Mouse (Mus musculus) thymus, adult 2 months (tissue): Measurements from ENCODE around the gene Bex2. TPM values are rescaled to one million over a fixed set of nuclear protein-coding genes. Genes with fewer than 3 reads are reported as not detected.
"Not testable (repeated sequence)": the region's sequence is repeated elsewhere in the genome, so short reads cannot be mapped to it uniquely, and the experiment has no call there.

Experiments used
- DNase-seq: peaks from one replicate; pipeline ENCODE4 v3.0.0; 2021
- H3K27ac ChIP-seq: fragments of 200-500 bp; 2 replicates; pipeline ENCODE4 v1.5.1; 2012; ENCODE audit warnings: low read length, control low read depth; ENCODE audit not compliant: control insufficient read depth, insufficient read depth
- H3K27me3 ChIP-seq: fragments of 200-500 bp; 2 replicates; pipeline ENCODE4 v1.6.1; 2012; ENCODE audit warnings: mild to moderate bottlenecking, low read length, moderate library complexity, mixed read lengths; ENCODE audit not compliant: control insufficient read depth, insufficient read depth
- H3K36me3 ChIP-seq: fragments of 200-500 bp; 2 replicates; pipeline ENCODE4 v1.6.1; 2012; ENCODE audit warnings: mild to moderate bottlenecking, low read length, moderate library complexity; ENCODE audit not compliant: control insufficient read depth, insufficient read depth
- H3K4me1 ChIP-seq: fragments of 200-500 bp; replicated peaks from 2 replicates; pipeline ENCODE4 v1.6.1; 2012; ENCODE audit warnings: low read length; ENCODE audit not compliant: control insufficient read depth, insufficient read depth
- H3K4me3 ChIP-seq: fragments of 200-500 bp; 2 replicates; pipeline ENCODE4 v1.5.1; 2012; ENCODE audit warnings: mild to moderate bottlenecking, low read length, control low read depth, moderate library complexity; ENCODE audit not compliant: control insufficient read depth, insufficient read depth
- CTCF ChIP-seq: fragments of 200-500 bp; IDR thresholded peaks from 2 replicates; pipeline ENCODE4 v1.5.1; 2012; ENCODE audit warnings: mild to moderate bottlenecking, control low read depth, low read length, moderate library complexity, borderline replicate concordance; ENCODE audit not compliant: control insufficient read depth, poor library complexity, insufficient read depth; ENCODE audit errors: extremely low read depth
- POLR2A ChIP-seq: fragments of 200-500 bp; IDR thresholded peaks from 2 replicates; pipeline ENCODE4 v1.6.1; 2012; ENCODE audit warnings: mild to moderate bottlenecking, low read length, control low read depth, moderate library complexity; ENCODE audit not compliant: control insufficient read depth, poor library complexity, insufficient read depth; ENCODE audit errors: extremely low read depth
- WGBS: fragments of 180-500 bp; shearing (Covaris S2); methylation state at CpG from one replicate; pipeline ENCODE4 v1.1.7; 2018; 5-methylcytosine and 5-hydroxymethylcytosine counted together
- polyA plus RNA-seq: library from polyadenylated mRNA; depleted of rRNA; stranded (reverse); fragments of >200 nt; gene quantifications from 2 replicates; pipeline ENCODE4 v1.2.3, GENCODE M21; 2012; rRNA removed

The Bex2 gene
- 0.64 and 1.1 TPM in 2 replicates for polyA plus RNA-seq

GRCm38 (mm10) chrX:136068020-136068419 is at the start of gene Bex2:
TSS of gene Bex2 (minus strand) at chrX:136068236.
- not testable (repeated sequence) for H3K27me3 ChIP-seq, H3K36me3 ChIP-seq, H3K27ac ChIP-seq, H3K4me3 ChIP-seq, H3K4me1 ChIP-seq
- peak; percentile 3 for DNase-seq
- WGBS, result no CpG with 5 or more reads among the region's 32 CpGs

- Histone ChIP-seq H3K4me1 (no peaks in the 10 kb centered on the region), H3K27ac (no peak overlapping the region), H3K36me3 (no peaks in the 10 kb centered on the region), H3K27me3 (no peaks in the 10 kb centered on the region), H3K4me3 (no peak overlapping the region)
- WGBS, result 8% methylated on average over 23 of the region's 23 CpGs
- TF ChIP-seq CTCF, result no peak
- TF ChIP-seq POLR2A, result no peak
- no peak for DNase-seq
Measured at GRCm38 (mm10) chrX:136115419-136115961, 47.5 kb upstream of the Bex2 start.

- no peak for DNase-seq
- H3K4me3 ChIP-seq, result no peak overlapping the region
- 6% methylated on average over 4 of the region's 4 CpGs for WGBS
Measured at GRCm38 (mm10) chrX:136115015-136115414, 47.0 kb upstream of the Bex2 start.

DNA sequence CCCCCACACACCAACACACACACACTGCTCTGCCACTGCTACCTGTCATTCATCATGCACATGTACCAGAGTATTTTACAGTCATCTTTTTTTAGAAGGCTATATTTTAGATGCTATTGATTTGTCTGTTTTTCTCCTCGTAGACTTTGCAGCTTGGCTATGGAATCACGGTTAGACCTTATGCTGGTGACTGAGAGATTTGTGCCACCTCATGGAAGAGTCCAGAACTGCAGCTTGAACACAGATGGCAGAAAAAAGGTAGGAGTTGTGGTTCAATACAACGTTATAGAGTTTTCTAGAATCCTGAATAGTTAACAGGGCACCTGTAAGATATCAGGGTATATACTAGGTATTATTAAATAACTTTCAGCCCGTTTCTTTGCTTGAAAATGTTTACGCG is 39.9 kb upstream of the Bex2 start:
- whole genome bisulfite sequencing, result 38% methylated on average over 6 of the region's 6 CpGs
- Histone ChIP-seq H3K4me1 (no peaks in the 10 kb centered on the region), H3K27me3 (no peaks in the 10 kb centered on the region), H3K36me3 (no peaks in the 10 kb centered on the region), H3K27ac (no peak overlapping the region), H3K4me3 (no peak overlapping the region)
- DNase-seq, result peak; percentile 8
- no peak for TF ChIP-seq CTCF
- TF ChIP-seq POLR2A, result no peak

More at GRCm38 (mm10) chrX:136115015-136115414, 47.0 kb upstream of the Bex2 start:
- TF ChIP-seq CTCF, result no peak
- Histone ChIP-seq H3K4me1 (no peaks in the 10 kb centered on the region), H3K27ac (no peak overlapping the region), H3K27me3 (no peaks in the 10 kb centered on the region), H3K36me3 (no peaks in the 10 kb centered on the region)

- Histone ChIP-seq H3K27me3 (no peaks in the 10 kb centered on the region), H3K4me3 (no peak overlapping the region), H3K36me3 (no peaks in the 10 kb centered on the region), H3K4me1 (no peaks in the 10 kb centered on the region), H3K27ac (no peak overlapping the region)
- TF ChIP-seq POLR2A (no peak), CTCF (no peak)
- no peak for DNase-seq
- 69% methylated on average over 3 of the region's 3 CpGs for WGBS
Measured at GRCm38 (mm10) chrX:136104724-136105088, 36.7 kb upstream of the Bex2 start.

DNA sequence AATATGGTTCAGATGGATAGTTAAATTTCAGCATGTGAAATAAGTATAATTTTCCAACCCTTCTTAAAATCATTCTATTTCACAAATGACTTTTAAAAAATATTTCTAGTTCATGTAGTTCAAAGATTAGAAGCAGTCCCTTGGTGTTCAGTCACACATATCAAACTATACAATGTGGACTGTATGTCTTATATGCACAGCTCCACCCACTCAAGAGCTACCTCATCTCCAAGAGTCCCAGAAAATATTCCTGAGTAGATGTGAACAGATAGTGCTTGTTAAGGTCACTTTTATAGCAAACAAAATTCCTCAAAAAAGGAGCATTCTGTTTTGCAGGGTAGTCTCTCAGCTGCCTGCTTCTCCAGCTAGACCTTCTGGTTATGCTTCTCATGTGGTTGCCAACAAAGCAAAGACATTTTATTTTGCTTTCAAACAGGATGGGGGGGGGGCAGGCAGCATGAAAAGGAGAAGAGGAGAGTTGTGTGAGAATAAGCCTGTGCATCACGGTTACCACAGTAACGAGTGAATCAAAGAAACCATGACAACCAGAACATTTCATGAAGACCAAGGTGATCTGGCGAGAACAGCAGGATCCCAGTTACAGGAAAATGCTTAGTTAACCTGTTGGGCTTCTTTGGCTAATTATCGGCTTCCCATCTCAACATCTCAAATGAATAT is 36.1 kb upstream of the Bex2 start:
- no peaks in the 10 kb centered on the region for H3K36me3 ChIP-seq
- H3K4me1 ChIP-seq, result no peaks in the 10 kb centered on the region
- no peak for DNase-seq
- no peak for TF ChIP-seq CTCF
- TF ChIP-seq POLR2A, result no peak
- no peaks in the 10 kb centered on the region for H3K27me3 ChIP-seq
- no peak overlapping the region for H3K4me3 ChIP-seq
- H3K27ac ChIP-seq, result no peak overlapping the region
- WGBS, result 47% methylated on average over 4 of the region's 4 CpGs

DNA sequence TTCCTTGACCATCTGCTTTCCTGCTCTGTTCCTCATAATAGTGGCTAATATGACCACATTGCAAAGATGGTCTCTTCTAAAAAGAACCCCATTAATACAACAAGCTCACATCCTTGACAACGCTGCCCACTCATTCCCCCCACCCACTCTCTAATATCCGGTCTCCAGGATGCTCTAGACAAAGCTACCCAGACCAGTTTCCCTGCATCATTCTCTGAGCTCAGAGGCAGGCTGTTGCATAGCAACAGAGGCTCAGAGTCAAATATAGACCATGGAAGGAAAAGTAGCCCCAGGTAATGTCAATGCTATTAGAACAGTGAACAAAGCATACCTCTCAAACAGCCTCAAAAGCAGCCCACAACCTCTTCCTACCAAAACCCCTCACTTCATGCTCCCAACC is 26.4 kb upstream of the Bex2 start:
- 53% methylated on average over 2 of the region's 2 CpGs for WGBS
- Histone ChIP-seq H3K27ac (no peak overlapping the region), H3K4me3 (no peak overlapping the region), H3K36me3 (no peaks in the 10 kb centered on the region), H3K27me3 (no peaks in the 10 kb centered on the region), H3K4me1 (no peaks in the 10 kb centered on the region)
- TF ChIP-seq POLR2A (no peak), CTCF (no peak)
- no peak for DNase-seq
